Mouse (Mus musculus): ENCODE measurements around the gene Dusp14.

DNA sequence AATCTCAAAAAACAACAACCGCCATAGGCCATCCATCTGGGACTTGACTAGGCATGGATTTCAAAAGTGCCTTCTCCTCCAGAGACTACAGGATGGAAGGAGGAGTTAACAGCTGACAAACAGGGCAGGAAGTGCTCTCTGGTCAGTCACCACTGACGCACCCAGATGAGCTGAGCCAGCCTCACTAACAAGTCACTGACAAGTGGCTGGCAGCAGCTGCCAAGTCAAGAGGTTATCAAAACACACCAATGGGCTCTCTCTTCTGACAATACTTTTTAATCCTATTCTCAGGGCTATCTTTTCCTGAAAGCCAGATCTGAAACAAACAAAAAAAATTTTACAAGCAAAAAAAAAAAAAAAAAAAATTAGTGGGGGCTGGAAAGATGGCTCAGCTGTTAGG is 6.3 kb downstream of the Dusp14 start:
- TF ChIP-seq GATA1 (IDR thresholded peaks at IDR 0.05; ENCODE audit: borderline replicate concordance, low read length): no peak
- TF ChIP-seq FLI1 (IDR thresholded peaks at IDR 0.05; ENCODE audit: low read length): no peak

All from megakaryocyte, embryonic 14.5 days (primary cell).